Mouse (Mus musculus): Measurements from ENCODE around the gene Fam20a. TPM values are rescaled to one million over a fixed set of nuclear protein-coding genes. Genes with fewer than 3 reads are reported as not detected.

The Fam20a gene
- polyA plus RNA-seq, 1 experiment from 2014 or later, result 3.9 TPM

DNA sequence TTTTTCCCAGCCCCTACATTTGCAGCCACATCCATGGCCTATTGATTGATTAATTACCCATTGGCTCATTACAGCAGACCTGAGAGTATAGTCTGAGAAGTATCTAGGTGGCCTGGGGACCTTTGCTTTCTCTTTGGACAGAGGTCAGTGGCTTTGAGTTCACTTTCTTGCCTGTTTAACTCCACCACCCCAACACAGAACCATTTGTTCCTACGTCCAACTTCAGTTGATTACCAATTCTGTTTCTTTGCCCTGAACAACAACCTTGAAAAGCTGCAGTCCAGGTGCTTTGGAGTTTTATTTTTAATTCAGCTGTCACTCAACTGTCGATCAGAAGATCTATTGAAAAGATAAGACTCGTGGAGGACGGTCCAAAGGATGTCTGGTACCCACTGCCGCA is 12.6 kb downstream of the Fam20a start:
- 75% methylated on average over 5 of the region's 5 CpGs for WGBS
- Histone ChIP-seq H3K27me3 (ENCODE audit: control insufficient read depth, insufficient read depth, low read length) (no peaks in the 10 kb centered on the region), H3K36me3 (ENCODE audit: control insufficient read depth, insufficient read depth, low read length) (no peaks in the 10 kb centered on the region), H3K4me3 (ENCODE audit: low read depth, low read length) (no peak overlapping the region), H3K4me2 (replicated peaks; ENCODE audit: low read depth) (no peak overlapping the region), H3K4me1 (replicated peaks; ENCODE audit: control insufficient read depth, insufficient read depth) (no peaks in the 10 kb centered on the region), H3K9ac (ENCODE audit: low read length) (no peak overlapping the region), H3K27ac (replicated peaks) (no peak overlapping the region), H3K9me3 (ENCODE audit: control insufficient read depth, low read length) (no peaks in the 10 kb centered on the region)
- DNase-seq (ENCODE audit: low spot score) (no peak), ATAC-seq (ENCODE audit: low FRiP score, low TSS enrichment) (no peak)
- TF ChIP-seq CTCF (IDR thresholded peaks at IDR 0.05; ENCODE audit: low read depth) (no peak), EP300 (optimal IDR thresholded peaks at IDR 0.05) (no peak)

DNA sequence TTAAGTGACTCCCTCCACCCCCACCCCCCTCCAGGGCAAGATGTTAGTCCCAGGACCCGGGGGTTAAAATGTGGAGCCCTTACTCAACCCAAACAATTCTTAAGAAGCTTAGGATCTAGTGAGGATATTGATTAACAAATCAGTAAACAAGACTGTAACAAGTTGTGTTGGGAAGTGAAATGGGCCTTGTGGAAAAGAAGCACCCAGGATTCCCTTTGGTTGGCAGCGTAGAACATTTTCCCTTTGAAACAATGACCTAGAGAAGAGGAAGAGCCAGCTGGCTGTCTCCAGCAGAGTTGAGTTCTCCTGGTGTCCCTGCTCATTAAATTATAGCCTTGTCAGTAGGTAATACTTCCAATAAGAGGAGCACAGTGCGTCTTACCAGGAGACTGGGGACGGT is 13.3 kb downstream of the Fam20a start:
- ATAC-seq (ENCODE audit: low FRiP score, low TSS enrichment), result no peak

DNA sequence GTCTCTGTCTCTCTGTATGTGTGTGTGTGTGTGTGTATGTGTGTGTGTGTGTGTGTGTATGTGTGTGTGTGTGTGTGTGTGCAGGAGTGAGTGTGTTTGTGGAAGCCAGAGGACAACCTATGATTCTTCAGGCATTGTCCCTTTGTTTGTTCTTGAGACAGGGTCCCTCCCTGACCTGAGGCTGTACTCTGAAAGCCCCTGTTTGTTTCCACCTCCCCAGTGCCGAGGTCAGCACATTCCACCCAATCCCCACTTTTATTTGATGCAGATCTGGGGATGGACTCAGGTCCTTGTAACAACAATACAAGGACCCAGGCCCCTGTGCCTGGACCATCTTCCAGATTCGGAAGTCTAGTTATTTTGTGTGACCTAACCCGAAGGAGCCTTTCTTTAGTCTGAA is 14.6 kb downstream of the Fam20a start:
- ATAC-seq (ENCODE audit: low FRiP score, low TSS enrichment) (no peak), DNase-seq (ENCODE audit: low spot score) (no peak)
- H3K4me2 ChIP-seq (replicated peaks; ENCODE audit: low read depth), result no peak overlapping the region
- H3K36me3 ChIP-seq (ENCODE audit: control insufficient read depth, insufficient read depth, low read length), result no peaks in the 10 kb centered on the region
- no peaks in the 10 kb centered on the region for H3K27me3 ChIP-seq (ENCODE audit: control insufficient read depth, insufficient read depth, low read length)
- no peak overlapping the region for H3K27ac ChIP-seq (replicated peaks)
- TF ChIP-seq CTCF (IDR thresholded peaks at IDR 0.05; ENCODE audit: low read depth) (no peak), EP300 (optimal IDR thresholded peaks at IDR 0.05) (no peak)
- H3K9ac ChIP-seq (ENCODE audit: low read length), result no peak overlapping the region
- 55% methylated on average over 3 of the region's 3 CpGs for WGBS
- H3K4me1 ChIP-seq (replicated peaks; ENCODE audit: control insufficient read depth, insufficient read depth), result no peaks in the 10 kb centered on the region
- H3K9me3 ChIP-seq (ENCODE audit: control insufficient read depth, low read length), result no peaks in the 10 kb centered on the region
- no peak overlapping the region for H3K4me3 ChIP-seq (ENCODE audit: low read depth, low read length)

More for the DNA sequence above, 13.3 kb downstream of the Fam20a start:
- Histone ChIP-seq H3K27ac (replicated peaks) (no peak overlapping the region), H3K9ac (ENCODE audit: low read length) (no peak overlapping the region), H3K36me3 (ENCODE audit: control insufficient read depth, insufficient read depth, low read length) (no peaks in the 10 kb centered on the region), H3K9me3 (ENCODE audit: control insufficient read depth, low read length) (no peaks in the 10 kb centered on the region), H3K4me2 (replicated peaks; ENCODE audit: low read depth) (no peak overlapping the region), H3K4me3 (ENCODE audit: low read depth, low read length) (no peak overlapping the region), H3K4me1 (replicated peaks; ENCODE audit: control insufficient read depth, insufficient read depth) (no peaks in the 10 kb centered on the region), H3K27me3 (ENCODE audit: control insufficient read depth, insufficient read depth, low read length) (no peaks in the 10 kb centered on the region)
- no peak for TF ChIP-seq CTCF (IDR thresholded peaks at IDR 0.05; ENCODE audit: low read depth)
- no peak for TF ChIP-seq EP300 (optimal IDR thresholded peaks at IDR 0.05)
- no peak for DNase-seq (ENCODE audit: low spot score)
- WGBS, result 93% methylated on average over 4 of the region's 4 CpGs

DNA sequence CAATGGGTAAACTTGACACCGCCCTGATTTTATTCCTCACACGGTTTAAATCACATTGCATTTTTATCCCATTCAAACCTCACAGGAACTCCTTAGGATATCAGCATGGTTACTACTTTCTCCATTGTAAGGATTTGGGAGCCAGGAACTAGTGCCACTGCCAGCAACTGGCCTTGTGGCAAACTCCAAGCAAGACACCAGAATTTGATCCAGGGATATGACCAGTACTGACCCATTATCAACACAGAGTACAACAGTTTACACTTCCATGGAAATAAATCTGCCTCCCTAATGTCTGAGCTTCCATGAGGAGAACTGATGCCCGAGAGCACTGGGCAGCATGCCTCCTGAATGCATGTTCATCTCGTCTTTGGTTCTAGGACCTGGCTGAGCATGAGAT is 15.5 kb downstream of the Fam20a start:
- WGBS, result 56% methylated on average over 4 of the region's 4 CpGs
- ATAC-seq (ENCODE audit: low FRiP score, low TSS enrichment), result no peak
- no peaks in the 10 kb centered on the region for H3K4me1 ChIP-seq (replicated peaks; ENCODE audit: control insufficient read depth, insufficient read depth)

DNA sequence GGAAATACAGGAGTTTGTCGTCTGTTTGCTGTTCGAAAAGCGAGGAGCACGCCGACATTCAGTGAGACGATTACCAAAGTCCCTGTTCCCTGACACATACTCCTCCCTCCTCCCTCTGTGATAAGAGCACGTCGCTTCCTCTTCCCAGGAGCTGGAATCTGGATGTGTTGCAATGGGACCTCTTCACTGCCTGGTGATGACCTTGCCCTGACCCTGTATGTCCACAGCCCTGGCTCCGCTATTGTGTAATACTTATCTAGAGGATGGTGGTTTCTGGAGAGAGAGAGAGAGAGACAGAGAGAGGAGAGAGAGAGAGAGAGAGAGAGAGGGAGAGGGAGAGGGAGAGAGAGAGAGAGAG is 16.0 kb downstream of the Fam20a start:
- no peak for DNase-seq (ENCODE audit: low spot score)
- Histone ChIP-seq H3K9me3 (ENCODE audit: control insufficient read depth, low read length) (no peaks in the 10 kb centered on the region), H3K36me3 (ENCODE audit: control insufficient read depth, insufficient read depth, low read length) (no peaks in the 10 kb centered on the region), H3K27me3 (ENCODE audit: control insufficient read depth, insufficient read depth, low read length) (no peaks in the 10 kb centered on the region), H3K9ac (ENCODE audit: low read length) (no peak overlapping the region), H3K4me2 (replicated peaks; ENCODE audit: low read depth) (peak overlapping the region; percentile 14; the same call in 1 of the 2 replicates), H3K27ac (replicated peaks) (no peak overlapping the region), H3K4me3 (ENCODE audit: low read depth, low read length) (no peak overlapping the region), H3K4me1 (replicated peaks; ENCODE audit: control insufficient read depth, insufficient read depth) (no peaks in the 10 kb centered on the region)
- no peak for ATAC-seq (ENCODE audit: low FRiP score, low TSS enrichment)
- TF ChIP-seq EP300 (optimal IDR thresholded peaks at IDR 0.05) (no peak), CTCF (IDR thresholded peaks at IDR 0.05; ENCODE audit: low read depth) (no peak)
- 45% methylated on average over 9 of the region's 9 CpGs for WGBS

More for the DNA sequence above, 15.5 kb downstream of the Fam20a start:
- Histone ChIP-seq H3K4me3 (ENCODE audit: low read depth, low read length) (no peak overlapping the region), H3K27me3 (ENCODE audit: control insufficient read depth, insufficient read depth, low read length) (no peaks in the 10 kb centered on the region), H3K27ac (replicated peaks) (no peak overlapping the region), H3K9ac (ENCODE audit: low read length) (no peak overlapping the region), H3K9me3 (ENCODE audit: control insufficient read depth, low read length) (no peaks in the 10 kb centered on the region), H3K4me2 (replicated peaks; ENCODE audit: low read depth) (no peak overlapping the region), H3K36me3 (ENCODE audit: control insufficient read depth, insufficient read depth, low read length) (no peaks in the 10 kb centered on the region)
- TF ChIP-seq CTCF (IDR thresholded peaks at IDR 0.05; ENCODE audit: low read depth) (no peak), EP300 (optimal IDR thresholded peaks at IDR 0.05) (no peak)
- DNase-seq (ENCODE audit: low spot score), result no peak

DNA sequence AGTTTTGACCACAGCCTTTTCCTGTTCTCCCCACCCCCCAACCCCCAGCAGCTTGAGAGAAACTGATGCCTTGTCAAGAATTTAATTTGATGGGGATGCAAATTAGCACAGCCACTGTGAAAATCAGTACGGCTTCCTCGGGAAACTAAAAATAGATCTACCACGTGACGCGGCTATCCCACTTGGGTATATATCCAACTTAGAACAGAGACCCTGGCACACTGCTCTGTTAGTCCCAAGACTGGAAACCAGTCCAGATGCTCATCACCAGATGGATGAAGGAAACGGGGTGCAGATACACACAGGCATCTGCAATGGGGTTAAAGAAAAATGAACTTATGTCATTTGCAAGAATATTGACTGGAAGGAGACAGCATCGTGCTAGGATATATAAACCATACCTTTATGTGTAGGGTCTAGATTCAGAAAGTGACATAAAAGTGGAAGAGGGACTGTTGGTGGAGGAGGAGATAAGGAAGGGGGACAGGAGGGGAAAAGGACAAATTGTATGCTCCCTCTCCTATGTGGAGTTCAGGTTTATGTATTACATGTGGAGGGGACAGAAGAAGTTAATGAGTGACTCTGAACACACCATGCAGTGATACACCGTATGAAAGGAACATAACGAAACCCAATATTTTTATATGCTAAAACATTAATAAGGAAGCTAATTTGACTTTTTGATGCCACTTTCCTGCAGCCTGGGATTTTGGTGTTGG is 16.6 kb downstream of the Fam20a start:
- no peak for DNase-seq (ENCODE audit: low spot score)

More for the DNA sequence above, 16.6 kb downstream of the Fam20a start:
- Histone ChIP-seq H3K36me3 (ENCODE audit: control insufficient read depth, insufficient read depth, low read length) (no peaks in the 10 kb centered on the region), H3K4me1 (replicated peaks; ENCODE audit: control insufficient read depth, insufficient read depth) (no peaks in the 10 kb centered on the region), H3K4me2 (replicated peaks; ENCODE audit: low read depth) (peak overlapping the region; percentile 14; the same call in 1 of the 2 replicates), H3K27me3 (ENCODE audit: control insufficient read depth, insufficient read depth, low read length) (no peaks in the 10 kb centered on the region), H3K27ac (replicated peaks) (no peak overlapping the region), H3K9me3 (ENCODE audit: control insufficient read depth, low read length) (no peaks in the 10 kb centered on the region), H3K9ac (ENCODE audit: low read length) (no peak overlapping the region), H3K4me3 (ENCODE audit: low read depth, low read length) (no peak overlapping the region)
- WGBS, result 79% methylated on average over 9 of the region's 9 CpGs
- no peak for ATAC-seq (ENCODE audit: low FRiP score, low TSS enrichment)
- TF ChIP-seq CTCF (IDR thresholded peaks at IDR 0.05; ENCODE audit: low read depth) (no peak), EP300 (optimal IDR thresholded peaks at IDR 0.05) (no peak)

All from stomach, postnatal 0 days (tissue).